Mouse (Mus musculus): Measurements from ENCODE around the gene Gpr34. TPM values are rescaled to one million over a fixed set of nuclear protein-coding genes. Genes with fewer than 3 reads are reported as not detected.

The Gpr34 gene
- polyA plus RNA-seq, 1 experiment from 2014 or later, result 0.74 TPM

DNA sequence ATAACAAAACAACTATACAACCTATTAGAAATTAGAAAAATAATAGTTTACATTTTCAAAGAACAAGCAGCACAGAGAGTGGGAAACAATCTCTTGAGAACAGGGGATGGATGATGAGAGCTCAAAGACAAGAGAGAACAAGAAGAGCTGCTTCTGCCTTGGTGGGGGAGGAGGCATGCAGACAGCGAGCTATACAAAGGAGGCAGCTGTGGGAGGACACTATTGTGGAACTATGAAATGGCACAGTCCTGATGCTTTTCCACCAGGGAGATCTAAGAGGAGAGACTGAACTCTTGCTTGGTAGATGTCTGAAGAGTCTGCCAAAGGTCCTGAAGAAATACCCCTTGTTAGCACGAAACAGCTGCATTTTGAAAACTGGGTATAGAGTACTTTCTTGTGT is 56.5 kb downstream of the Gpr34 start:
- no peaks in the 10 kb centered on the region for H3K27me3 ChIP-seq (ENCODE audit: low read depth, poor library complexity, severe bottlenecking)
- no peaks in the 10 kb centered on the region for H3K36me3 ChIP-seq
- 94% methylated on average over 2 of the region's 2 CpGs for WGBS
- H3K9me3 ChIP-seq (replicated peaks), result no peaks in the 10 kb centered on the region
- no peak for DNase-seq (ENCODE audit: low spot score)
- H3K4me1 ChIP-seq, result no peaks in the 10 kb centered on the region
- no peak overlapping the region for H3K4me3 ChIP-seq
- no peak overlapping the region for H3K27ac ChIP-seq

Small RNAs within 50 kb of the gene (microRNA-seq; reads per million reads assigned to microRNA genes)
- not detected for gene Gm25246

Other genes starting within 250 kb of the Gpr34 start
- 0.04 and 0.08 TPM in 2 replicates for gene Nyx, start 166.0 kb upstream of the Gpr34 start, polyA plus RNA-seq (2016; fragmentation: Nextera tagmentation; extraction: Ambion mirVana)
- 0.38 and 0.54 TPM in 2 replicates for gene Gpr82, start 29.3 kb downstream of the Gpr34 start, polyA plus RNA-seq (2016; fragmentation: Nextera tagmentation; extraction: Ambion mirVana)
- gene Cask, start 219.3 kb downstream of the Gpr34 start, polyA plus RNA-seq (2016; fragmentation: Nextera tagmentation; extraction: Ambion mirVana), result 9.2 and 11.7 TPM in 2 replicates

Data from limb, embryonic 10.5 days (tissue).